Mouse (Mus musculus): ENCODE measurements at regions not wholly inside any gene's neighbourhood (a gene's known extent, or its start where the extent isn't known, plus 50 kb on each side); places are given as distances from the start of the nearest gene placed in this dataset.

GRCm38 (mm10) chrX:51913247-51913646 lies 59.3 kb downstream of the 1700080O16Rik start:
- DNase-seq = peak; percentile 47 to 61

GRCm38 (mm10) chrX:51911566-51911965 lies 61.0 kb downstream of the 1700080O16Rik start:
- DNase-seq = no peak

GRCm38 (mm10) chrX:51910576-51910975 lies 62.0 kb downstream of the 1700080O16Rik start:
- no peak for DNase-seq

GRCm38 (mm10) chrX:51898445-51898844 lies 74.1 kb downstream of the 1700080O16Rik start:
- DNase-seq = no peak

- DNase-seq = no peak
These were observed 75.5 kb downstream of the 1700080O16Rik start for GRCm38 (mm10) chrX:51897059-51897458.

- DNase-seq = peak in 1 of 2 experiments; percentile 2
These were observed 76.9 kb downstream of the 1700080O16Rik start for GRCm38 (mm10) chrX:51895646-51896190.

- no peak for DNase-seq
These were observed 79.9 kb downstream of the 1700080O16Rik start for GRCm38 (mm10) chrX:51892716-51893115.

- no peak for DNase-seq
These were observed 85.1 kb upstream of the Usp26 start for GRCm38 (mm10) chrX:51886129-51886528.
